Mouse (Mus musculus) thymus, adult 2 months (tissue): ENCODE results near the gene Elavl4.

ENCODE experiments used
- CTCF ChIP-seq: fragments of 200-500 bp; IDR thresholded peaks from 2 replicates; pipeline ENCODE4 v1.5.1; 2012; ENCODE audit warnings: mild to moderate bottlenecking, control low read depth, low read length, moderate library complexity, borderline replicate concordance; ENCODE audit not compliant: control insufficient read depth, poor library complexity, insufficient read depth; ENCODE audit errors: extremely low read depth
- POLR2A ChIP-seq: fragments of 200-500 bp; IDR thresholded peaks from 2 replicates; pipeline ENCODE4 v1.6.1; 2012; ENCODE audit warnings: mild to moderate bottlenecking, low read length, control low read depth, moderate library complexity; ENCODE audit not compliant: control insufficient read depth, poor library complexity, insufficient read depth; ENCODE audit errors: extremely low read depth

DNA sequence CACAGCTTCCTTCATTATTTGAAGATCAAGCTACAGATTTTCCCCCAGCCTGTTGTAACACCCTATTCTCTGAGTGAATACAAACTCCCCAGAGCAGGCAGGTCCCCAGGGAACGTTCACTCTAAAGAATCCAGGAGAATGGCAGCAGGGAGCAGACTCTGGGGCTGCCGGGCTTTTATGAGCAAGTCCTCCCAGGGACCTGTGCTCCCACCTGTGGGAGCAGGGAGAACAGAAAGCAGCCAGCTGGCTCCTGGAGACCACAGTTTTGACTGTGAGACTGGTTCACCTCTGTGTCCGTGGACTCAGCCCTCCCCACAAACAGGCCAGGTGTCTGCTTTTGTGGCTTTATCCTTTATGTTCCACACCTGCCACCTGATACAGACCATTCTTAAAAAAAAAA, 134.2 kb downstream of the Elavl4 start:
- no peak for TF ChIP-seq POLR2A
- no peak for TF ChIP-seq CTCF
